Mouse (Mus musculus): ENCODE measurements around the gene Ifna1.
A peak's percentile ranks its signal among the peaks of the same experiment; 100 is the strongest.
"Not testable (repeated sequence)": the region's sequence is repeated elsewhere in the genome, so short reads cannot be mapped to it uniquely, and the experiment has no call there.

The Ifna1 gene

DNA sequence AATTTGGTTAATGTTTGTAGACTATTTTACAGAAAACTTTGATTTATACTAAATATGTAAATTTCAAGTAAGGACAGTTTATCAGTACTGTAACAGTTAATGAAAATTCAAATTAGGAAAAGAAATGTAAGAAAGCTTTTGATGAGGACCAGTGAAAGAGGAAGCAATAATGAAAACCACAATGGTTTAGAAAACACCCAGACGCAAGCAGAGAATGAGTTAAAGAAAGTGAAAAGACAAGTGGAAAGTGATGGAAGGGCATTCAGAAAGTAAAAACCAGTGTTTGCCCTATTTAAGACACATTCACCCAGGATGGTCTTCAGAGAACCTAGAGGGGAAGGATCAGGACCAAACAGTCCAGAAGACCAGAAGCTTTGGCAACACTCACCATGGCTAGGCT lies at the start of gene Ifna1:
Ifna1 (plus strand) TSS at position 390 of the 400 bp plus-strand sequence.
- Histone ChIP-seq H3K9me3 (ENCODE audit: low read length) (no peaks in the 10 kb centered on the region), H3K36me3 (ENCODE audit: insufficient read depth, low read length) (no peaks in the 10 kb centered on the region), H3K27me3 (ENCODE audit: insufficient read depth, low read length) (no peaks in the 10 kb centered on the region), H3K4me3 (replicated peaks; ENCODE audit: low read length) (no peak within 1 kb of the TSS), H3K4me1 (replicated peaks; ENCODE audit: low read depth, low read length) (no peaks in the 10 kb centered on the region)
- TF ChIP-seq NANOG (IDR thresholded peaks at IDR 0.05; ENCODE audit: borderline replicate concordance, low read length) (no peak), CTCF (conservative IDR thresholded peaks at IDR 0.05; ENCODE audit: low read length) (no peak), POU5F1 (IDR thresholded peaks at IDR 0.05; ENCODE audit: borderline replicate concordance, low read length) (no peak)

DNA sequence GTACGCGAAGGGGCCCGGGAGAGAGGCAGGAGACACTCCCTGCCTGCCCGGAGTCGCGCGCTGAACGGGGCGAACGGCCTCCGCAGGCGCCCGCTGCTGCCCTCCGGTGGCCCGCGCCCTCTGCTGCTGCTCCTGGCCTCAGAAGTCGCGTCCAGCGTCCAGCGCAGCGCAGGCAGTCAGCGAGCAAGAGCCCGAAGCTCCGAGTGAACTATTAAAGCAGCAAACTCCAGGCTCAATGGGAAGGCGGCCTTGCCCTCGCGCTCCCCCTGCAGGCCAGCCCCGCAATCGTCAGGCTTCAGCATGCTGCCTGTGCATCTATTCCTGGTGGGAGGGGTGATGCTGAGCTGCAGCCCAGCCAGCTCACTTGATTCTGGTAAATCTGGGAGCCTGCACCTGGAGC lies 46.9 kb upstream of the Ifna1 start, which contains the start of gene Gm13287:
Gm13287 (plus strand) TSS at position 301 of the 400 bp plus-strand sequence.
- H3K4me3 ChIP-seq (replicated peaks; ENCODE audit: low read length); H3K4me1 ChIP-seq (replicated peaks; ENCODE audit: low read depth, low read length); H3K9me3 ChIP-seq (ENCODE audit: low read length); H3K36me3 ChIP-seq (ENCODE audit: insufficient read depth, low read length): not testable (repeated sequence)
- H3K27me3 ChIP-seq (ENCODE audit: insufficient read depth, low read length), result peaks cover 16% of the 10 kb centered on the region

DNA sequence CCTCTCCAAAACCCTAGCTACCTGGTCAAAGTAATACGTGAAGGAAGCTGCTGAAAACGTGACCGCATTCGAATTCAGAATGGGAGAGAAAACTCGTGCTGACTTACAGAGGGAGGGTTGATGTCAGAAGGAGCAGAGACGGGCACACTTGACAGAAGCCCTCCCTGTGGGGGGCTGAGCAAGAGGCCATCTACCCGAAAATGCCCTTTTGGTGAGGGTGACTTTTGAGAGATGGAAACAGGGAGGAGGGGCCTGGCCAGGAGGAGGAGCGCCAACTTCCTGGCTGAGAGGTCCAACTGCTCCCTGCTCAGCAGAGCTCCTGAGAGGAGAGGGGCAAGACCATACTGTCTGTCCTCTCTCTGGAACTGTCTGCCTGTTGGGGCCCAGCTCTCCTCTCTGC lies 44.7 kb upstream of the Ifna1 start, which contains the start of gene Gm13288:
Gm13288 (plus strand) TSS at position 301 of the 400 bp plus-strand sequence.
- H3K27me3 ChIP-seq (ENCODE audit: insufficient read depth, low read length), result peaks cover 19% of the 10 kb centered on the region
- H3K9me3 ChIP-seq (ENCODE audit: low read length); H3K36me3 ChIP-seq (ENCODE audit: insufficient read depth, low read length); H3K4me1 ChIP-seq (replicated peaks; ENCODE audit: low read depth, low read length); H3K4me3 ChIP-seq (replicated peaks; ENCODE audit: low read length): not testable (repeated sequence)

DNA sequence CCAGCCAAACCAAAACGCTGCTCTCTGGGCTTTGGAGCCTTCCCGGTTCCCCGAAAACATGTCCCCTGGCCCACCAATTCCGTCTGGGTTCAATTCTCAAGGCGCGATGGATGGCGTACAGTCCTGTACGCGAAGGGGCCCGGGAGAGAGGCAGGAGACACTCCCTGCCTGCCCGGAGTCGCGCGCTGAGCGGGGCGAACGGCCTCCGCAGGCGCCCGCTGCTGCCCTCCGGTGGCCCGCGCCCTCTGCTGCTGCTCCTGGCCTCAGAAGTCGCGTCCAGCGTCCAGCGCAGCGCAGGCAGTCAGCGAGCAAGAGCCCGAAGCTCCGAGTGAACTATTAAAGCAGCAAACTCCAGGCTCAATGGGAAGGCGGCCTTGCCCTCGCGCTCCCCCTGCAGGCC lies 44.1 kb upstream of the Ifna1 start:
- H3K9me3 ChIP-seq (ENCODE audit: low read length); H3K36me3 ChIP-seq (ENCODE audit: insufficient read depth, low read length); H3K4me3 ChIP-seq (replicated peaks; ENCODE audit: low read length); H3K4me1 ChIP-seq (replicated peaks; ENCODE audit: low read depth, low read length): not testable (repeated sequence)
- peaks cover 24% of the 10 kb centered on the region for H3K27me3 ChIP-seq (ENCODE audit: insufficient read depth, low read length)

DNA sequence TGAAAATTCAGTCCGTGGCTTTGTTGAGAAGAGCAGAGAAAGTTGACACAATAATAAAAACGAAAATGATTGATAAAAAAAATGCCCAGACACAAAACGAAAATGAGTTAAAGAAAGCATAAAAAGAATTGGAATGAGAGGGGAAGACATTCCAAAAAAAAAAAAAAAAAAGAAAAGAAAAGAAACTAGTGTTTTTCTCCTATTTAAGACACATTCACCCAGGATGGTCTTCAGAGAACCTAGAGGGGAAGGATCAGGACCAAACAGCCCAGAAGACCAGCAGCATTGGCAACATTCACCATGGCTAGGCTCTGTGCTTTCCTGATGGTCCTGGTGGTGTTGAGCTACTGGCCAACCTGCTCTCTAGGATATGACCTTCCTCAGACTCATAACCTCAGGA lies 34.0 kb upstream of the Ifna1 start, which contains the start of gene Ifna7:
Ifna7 (plus strand) TSS at position 301 of the 400 bp plus-strand sequence.
- peaks cover under 1% of the 10 kb centered on the region; the same call in 1 of the 2 replicates for H3K27me3 ChIP-seq (ENCODE audit: insufficient read depth, low read length)
- H3K36me3 ChIP-seq (ENCODE audit: insufficient read depth, low read length), result no peaks in the 10 kb centered on the region
- no peaks in the 10 kb centered on the region for H3K9me3 ChIP-seq (ENCODE audit: low read length)
- H3K4me3 ChIP-seq (replicated peaks; ENCODE audit: low read length), result no peak within 1 kb of the TSS
- no peaks in the 10 kb centered on the region for H3K4me1 ChIP-seq (replicated peaks; ENCODE audit: low read depth, low read length)
- no peak for TF ChIP-seq NANOG (IDR thresholded peaks at IDR 0.05; ENCODE audit: borderline replicate concordance, low read length)
- no peak for TF ChIP-seq CTCF (conservative IDR thresholded peaks at IDR 0.05; ENCODE audit: low read length)
- TF ChIP-seq POU5F1 (IDR thresholded peaks at IDR 0.05; ENCODE audit: borderline replicate concordance, low read length), result no peak

DNA sequence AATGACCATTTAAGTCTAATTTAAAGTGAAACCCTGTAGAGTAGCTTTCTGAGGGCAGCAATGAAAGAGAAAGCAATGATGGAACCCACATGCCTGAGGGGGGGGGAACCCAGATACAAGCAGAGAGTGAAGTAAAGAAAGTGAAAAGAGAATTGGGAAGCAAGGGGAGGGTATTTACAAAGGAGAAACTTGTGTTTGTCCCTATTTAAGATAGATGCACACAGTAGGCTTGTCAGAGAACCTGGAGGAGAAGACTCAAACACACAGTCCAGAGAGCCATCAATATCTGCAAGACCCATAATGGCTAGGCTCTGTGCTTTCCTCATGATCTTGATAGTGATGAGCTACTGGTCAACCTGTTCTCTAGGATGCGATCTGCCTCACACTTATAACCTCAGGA lies 30.2 kb upstream of the Ifna1 start, which contains the start of gene Ifna11:
Ifna11 (plus strand) TSS at position 301 of the 400 bp plus-strand sequence.
- Histone ChIP-seq H3K4me1 (replicated peaks; ENCODE audit: low read depth, low read length) (no peaks in the 10 kb centered on the region), H3K4me3 (replicated peaks; ENCODE audit: low read length) (no peak within 1 kb of the TSS), H3K9me3 (ENCODE audit: low read length) (no peaks in the 10 kb centered on the region), H3K27me3 (ENCODE audit: insufficient read depth, low read length) (no peaks in the 10 kb centered on the region), H3K36me3 (ENCODE audit: insufficient read depth, low read length) (no peaks in the 10 kb centered on the region)
- TF ChIP-seq NANOG (IDR thresholded peaks at IDR 0.05; ENCODE audit: borderline replicate concordance, low read length), result no peak
- no peak for TF ChIP-seq POU5F1 (IDR thresholded peaks at IDR 0.05; ENCODE audit: borderline replicate concordance, low read length)
- TF ChIP-seq CTCF (conservative IDR thresholded peaks at IDR 0.05; ENCODE audit: low read length), result no peak

DNA sequence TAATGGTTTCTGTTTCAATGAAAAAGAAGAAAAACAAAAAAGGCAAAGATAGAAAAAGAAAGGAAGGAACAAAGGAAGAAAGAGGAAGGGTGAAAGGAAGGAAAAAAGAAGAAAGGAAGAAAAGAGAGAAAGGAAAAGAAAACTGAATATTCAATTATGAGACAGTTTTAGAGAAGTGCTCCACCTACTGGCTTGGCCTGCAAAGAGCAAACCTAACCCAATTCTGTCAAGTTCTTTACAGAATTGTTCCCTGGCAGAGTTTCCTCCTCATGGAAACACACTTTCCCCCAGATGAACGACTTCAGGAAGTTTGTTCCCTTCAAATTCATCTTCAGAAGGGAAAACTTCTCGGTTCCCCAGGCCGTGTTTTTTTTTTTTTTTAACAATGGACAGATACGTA lies 26.9 kb upstream of the Ifna1 start:
- no peaks in the 10 kb centered on the region for H3K9me3 ChIP-seq (ENCODE audit: low read length)
- peak; percentile 46 for TF ChIP-seq CTCF (conservative IDR thresholded peaks at IDR 0.05; ENCODE audit: low read length)
- no peak for TF ChIP-seq POU5F1 (IDR thresholded peaks at IDR 0.05; ENCODE audit: borderline replicate concordance, low read length)
- no peak for TF ChIP-seq NANOG (IDR thresholded peaks at IDR 0.05; ENCODE audit: borderline replicate concordance, low read length)
- no peaks in the 10 kb centered on the region for H3K36me3 ChIP-seq (ENCODE audit: insufficient read depth, low read length)
- H3K27me3 ChIP-seq (ENCODE audit: insufficient read depth, low read length), result no peaks in the 10 kb centered on the region
- no peak overlapping the region for H3K4me3 ChIP-seq (replicated peaks; ENCODE audit: low read length)
- H3K4me1 ChIP-seq (replicated peaks; ENCODE audit: low read depth, low read length), result no peaks in the 10 kb centered on the region

DNA sequence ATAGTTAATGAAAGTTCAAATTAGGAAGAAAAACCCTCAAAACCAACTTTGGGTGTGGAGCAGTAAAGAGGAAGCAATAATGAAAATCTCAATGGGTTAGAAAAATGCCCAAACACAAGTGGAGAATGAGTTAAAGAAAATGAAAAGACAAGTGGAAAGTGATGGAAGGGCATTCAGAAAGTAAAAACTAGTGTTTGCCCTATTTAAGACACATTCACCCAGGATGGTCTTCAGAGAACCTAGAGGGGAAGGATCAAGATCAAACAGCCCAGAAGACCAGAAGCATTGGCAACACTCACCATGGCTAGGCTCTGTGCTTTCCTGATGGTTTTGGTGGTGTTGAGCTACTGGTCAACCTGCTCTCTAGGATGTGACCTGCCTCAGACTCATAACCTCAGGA lies 22.8 kb upstream of the Ifna1 start, which contains the start of gene Ifna6:
Ifna6 (plus strand) TSS at position 301 of the 400 bp plus-strand sequence.
- H3K4me3 ChIP-seq (replicated peaks; ENCODE audit: low read length), result not testable (repeated sequence)

DNA sequence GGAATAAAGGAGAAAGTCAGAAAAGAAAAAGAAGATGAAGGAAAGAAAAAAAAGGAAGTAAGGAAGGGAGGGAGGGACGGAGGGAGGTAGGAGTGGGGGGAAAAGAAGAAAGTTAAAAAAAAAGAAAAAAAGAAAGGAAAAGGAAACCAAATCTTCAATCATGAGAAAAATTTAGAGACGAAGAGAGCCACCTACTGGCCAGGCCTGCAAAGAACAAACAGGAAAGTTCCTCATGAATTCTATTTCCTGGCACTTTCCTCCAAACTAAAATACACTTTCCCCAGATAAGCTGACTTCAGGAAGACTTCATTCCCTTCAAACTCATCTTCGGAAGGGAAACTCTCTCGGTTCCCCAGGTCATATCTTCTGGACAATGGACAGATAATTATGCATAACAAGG lies 19.4 kb upstream of the Ifna1 start:
- no peak overlapping the region for H3K4me3 ChIP-seq (replicated peaks; ENCODE audit: low read length)
- H3K36me3 ChIP-seq (ENCODE audit: insufficient read depth, low read length), result no peaks in the 10 kb centered on the region
- H3K9me3 ChIP-seq (ENCODE audit: low read length), result peaks cover 7% of the 10 kb centered on the region
- peak; percentile 55 for TF ChIP-seq CTCF (conservative IDR thresholded peaks at IDR 0.05; ENCODE audit: low read length)
- no peak for TF ChIP-seq NANOG (IDR thresholded peaks at IDR 0.05; ENCODE audit: borderline replicate concordance, low read length)
- TF ChIP-seq POU5F1 (IDR thresholded peaks at IDR 0.05; ENCODE audit: borderline replicate concordance, low read length), result no peak
- no peaks in the 10 kb centered on the region for H3K4me1 ChIP-seq (replicated peaks; ENCODE audit: low read depth, low read length)
- H3K27me3 ChIP-seq (ENCODE audit: insufficient read depth, low read length), result no peaks in the 10 kb centered on the region

More for the DNA sequence above, 22.8 kb upstream of the Ifna1 start, which contains the start of gene Ifna6:
- H3K4me1 ChIP-seq (replicated peaks; ENCODE audit: low read depth, low read length); H3K27me3 ChIP-seq (ENCODE audit: insufficient read depth, low read length); H3K9me3 ChIP-seq (ENCODE audit: low read length); H3K36me3 ChIP-seq (ENCODE audit: insufficient read depth, low read length): not testable (repeated sequence)

DNA sequence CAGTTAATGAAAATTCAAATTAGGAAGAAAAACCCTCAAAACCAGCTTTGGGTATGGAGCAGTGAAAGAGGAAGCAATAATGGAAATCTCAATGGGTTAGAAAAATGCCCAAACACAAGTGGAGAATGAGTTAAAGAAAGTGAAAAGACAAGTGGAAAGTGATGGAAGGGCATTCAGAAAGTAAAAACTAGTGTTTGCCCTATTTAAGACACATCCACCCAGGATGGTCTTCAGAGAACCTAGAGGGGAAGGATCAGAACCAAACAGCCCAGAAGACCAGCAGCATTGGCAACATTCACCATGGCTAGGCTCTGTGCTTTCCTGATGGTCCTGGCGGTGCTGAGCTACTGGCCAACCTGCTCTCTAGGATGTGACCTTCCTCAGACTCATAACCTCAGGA lies 14.7 kb upstream of the Ifna1 start, which contains the start of gene Ifna5:
Ifna5 (plus strand) TSS at position 301 of the 400 bp plus-strand sequence.
- not testable (repeated sequence) for H3K4me1 ChIP-seq (replicated peaks; ENCODE audit: low read depth, low read length); H3K36me3 ChIP-seq (ENCODE audit: insufficient read depth, low read length); H3K27me3 ChIP-seq (ENCODE audit: insufficient read depth, low read length)

More for the DNA sequence above, 14.7 kb upstream of the Ifna1 start, which contains the start of gene Ifna5:
- H3K4me3 ChIP-seq (replicated peaks; ENCODE audit: low read length); H3K9me3 ChIP-seq (ENCODE audit: low read length): not testable (repeated sequence)
